Mouse (Mus musculus) liver, embryonic 18 days (tissue): Measurements from ENCODE around the gene Lce3e. TPM values are rescaled to one million over a fixed set of nuclear protein-coding genes. Genes with fewer than 3 reads are reported as not detected.

Experiments
- polyA plus RNA-seq: library from polyadenylated mRNA; depleted of rRNA; stranded (reverse); fragments of >200 nt; gene quantifications from 2 replicates; pipeline ENCODE4 v1.2.3, GENCODE M21; 2012; rRNA removed

Lce3e gene
- not detected in 2 replicates for polyA plus RNA-seq

DNA sequence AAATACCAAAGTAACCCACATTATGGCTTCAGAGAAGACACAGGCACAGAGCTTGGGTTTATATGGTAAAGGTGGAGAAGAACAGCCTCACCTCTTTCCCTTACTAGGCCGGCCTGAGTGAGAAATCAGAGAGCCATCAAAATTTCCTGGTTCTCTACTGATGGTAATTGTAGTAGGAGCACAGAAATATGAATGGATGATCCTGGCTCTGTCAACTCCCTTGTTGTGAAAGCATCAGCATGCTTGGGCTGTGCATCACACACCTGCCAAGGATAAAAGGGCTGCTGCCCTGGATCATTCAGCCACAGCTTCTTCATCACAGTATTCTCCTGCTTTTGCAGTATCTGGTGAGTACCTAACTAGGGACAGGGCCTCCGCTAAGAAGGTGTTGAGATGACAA, at the start of gene Lce3e:
Lce3e (plus strand) TSS at position 301 of the 400 bp plus-strand sequence.

DNA sequence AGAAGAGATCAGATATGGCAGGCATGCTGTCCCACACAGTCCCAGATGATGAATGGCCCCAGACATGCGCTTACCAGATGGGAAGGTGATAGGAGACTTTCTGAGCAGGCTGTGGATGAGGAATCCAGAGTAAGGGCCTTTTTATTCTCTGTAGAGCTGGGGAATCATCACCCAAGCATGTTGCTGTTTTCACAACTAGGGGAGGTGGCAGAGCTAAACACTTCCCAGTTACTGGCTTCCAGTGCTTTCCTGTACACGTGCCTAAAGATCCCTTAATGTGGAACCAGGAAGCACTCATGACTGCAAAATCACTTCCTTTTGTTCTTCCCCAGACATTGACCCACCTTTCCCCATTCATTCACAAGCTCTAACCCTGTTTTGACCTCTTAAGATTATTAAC, 40.7 kb upstream of the Lce3e start, which contains the start of gene Lce3a:
Lce3a (minus strand) TSS at position 101 of the 400 bp plus-strand sequence.

DNA sequence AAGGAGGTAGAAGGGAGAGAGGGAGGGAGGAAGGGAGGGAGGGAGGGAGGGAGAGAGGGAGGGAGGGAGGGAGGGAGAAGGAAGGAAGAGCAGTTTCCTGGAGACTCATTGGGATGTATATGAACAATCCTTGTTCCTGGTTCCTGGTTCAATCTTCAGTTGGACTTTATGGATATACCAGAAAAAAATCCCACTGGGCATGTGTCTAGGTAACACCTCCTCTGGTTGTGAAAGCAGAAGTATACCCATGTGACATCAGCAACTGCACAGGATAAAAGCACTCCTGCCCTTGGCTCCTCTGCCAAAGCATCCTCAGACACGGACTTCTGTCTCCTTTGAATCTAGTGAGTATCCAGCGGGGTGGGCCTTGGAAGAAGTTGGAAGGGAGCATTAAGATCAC, 34.2 kb upstream of the Lce3e start, which contains the start of gene Lce3b:
Lce3b (plus strand) TSS at position 301 of the 400 bp plus-strand sequence.

DNA sequence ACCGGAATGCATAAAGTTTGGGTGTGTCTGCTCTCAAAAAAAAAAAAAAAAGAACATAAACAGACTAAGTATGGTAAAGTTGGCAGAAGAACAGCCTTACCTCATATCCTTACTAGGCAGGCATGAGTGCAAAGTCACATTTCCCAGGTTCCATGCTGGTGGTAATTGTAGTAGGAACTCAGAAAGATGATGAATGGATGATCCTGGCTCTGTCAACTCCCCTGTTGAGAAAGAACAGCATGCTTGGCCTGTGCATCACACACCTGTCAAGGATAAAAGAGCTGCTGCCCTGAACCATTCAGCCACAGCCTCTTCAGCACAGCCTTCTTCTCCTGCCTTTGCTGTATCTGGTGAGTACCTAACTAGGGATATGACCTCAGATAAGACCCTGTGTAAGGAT, 22.7 kb upstream of the Lce3e start, which contains the start of gene Lce3c:
Lce3c (plus strand) TSS at position 301 of the 400 bp plus-strand sequence.

DNA sequence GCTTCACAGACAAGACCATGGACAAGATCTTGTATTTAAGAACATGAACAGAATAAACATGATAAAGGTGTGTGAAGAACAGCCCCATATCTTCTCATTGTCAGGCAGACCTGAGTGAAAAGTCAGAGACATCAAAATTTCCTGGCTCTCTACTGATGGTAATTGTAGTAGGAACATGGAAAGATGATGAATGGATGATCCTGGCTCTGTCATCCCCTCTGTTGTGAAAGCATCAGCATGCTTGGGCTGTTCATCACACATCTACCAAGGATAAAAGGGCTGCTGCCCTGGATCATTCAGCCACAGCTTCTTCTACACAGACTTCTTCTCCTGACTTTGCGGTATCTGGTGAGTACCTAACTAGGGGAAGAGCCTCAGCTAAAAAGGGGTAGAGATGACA, 9.8 kb upstream of the Lce3e start, which contains the start of gene Lce3d:
Lce3d (plus strand) TSS at position 301 of the 400 bp plus-strand sequence.

DNA sequence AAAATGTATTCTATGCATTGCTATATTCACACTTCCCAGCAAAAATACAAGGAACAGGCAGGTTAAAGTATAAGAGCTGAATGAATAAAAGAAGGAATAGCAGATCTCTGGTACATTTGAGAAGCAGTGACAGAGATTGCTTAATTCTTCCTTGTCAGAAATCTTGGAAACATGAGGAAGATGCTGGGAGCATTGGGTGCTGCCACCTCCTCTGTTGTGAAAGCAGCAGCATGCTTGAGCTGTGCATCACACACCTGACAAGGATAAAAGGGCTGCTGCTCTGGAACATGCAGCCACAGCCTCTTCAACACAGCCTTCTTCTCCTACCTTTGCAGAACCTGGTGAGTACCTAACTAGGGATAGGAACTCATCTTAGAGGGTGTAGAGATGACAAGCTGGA, 25.1 kb downstream of the Lce3e start, which contains the start of gene Lce3f:
Lce3f (plus strand) TSS at position 301 of the 400 bp plus-strand sequence.

DNA sequence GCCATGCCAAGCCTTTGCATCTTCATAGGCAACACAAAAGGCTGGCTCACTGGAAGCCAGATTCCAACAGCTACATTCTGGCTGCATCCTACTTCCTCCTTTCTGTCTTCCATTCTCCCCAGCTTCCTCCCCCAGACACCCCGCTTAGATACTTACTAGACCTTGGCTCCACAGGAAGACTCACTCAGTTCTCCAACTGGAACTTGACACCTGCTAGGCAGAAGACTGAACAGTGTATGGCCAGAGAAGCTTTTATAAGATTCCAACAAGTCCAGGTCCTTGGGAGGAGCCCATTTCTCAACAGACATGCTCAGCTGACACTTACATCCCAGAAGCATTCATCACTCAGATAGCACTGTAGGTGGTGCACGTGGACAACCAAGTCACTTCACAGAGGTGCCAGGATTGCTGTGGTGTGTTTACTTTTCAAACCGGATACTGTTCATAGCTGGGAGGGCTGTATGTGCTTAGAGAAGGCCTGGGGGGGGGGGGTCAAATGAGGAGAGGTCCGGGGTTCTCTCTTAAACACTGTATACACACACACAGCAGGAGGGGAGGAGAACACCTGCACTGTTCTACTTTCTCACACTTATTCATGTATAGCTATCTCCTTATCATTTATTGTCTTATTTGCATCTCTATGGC, 48.7 kb downstream of the Lce3e start, which contains the start of gene Crct1:
Crct1 (minus strand) TSS at position 228 of the 645 bp plus-strand sequence.

Other genes starting within 250 kb of the Lce3e start
- not detected in 2 replicates for gene Lce1f, start 246.7 kb upstream of the Lce3e start, polyA plus RNA-seq
- gene Gm38119, start 228.0 kb upstream of the Lce3e start, polyA plus RNA-seq, result not detected in 2 replicates
- gene Lce1g, start 214.7 kb upstream of the Lce3e start, polyA plus RNA-seq, result not detected in 2 replicates
- not detected in 2 replicates for gene Lce1h, start 202.0 kb upstream of the Lce3e start, polyA plus RNA-seq
- not detected in 2 replicates for gene Lce1i, start 188.2 kb upstream of the Lce3e start, polyA plus RNA-seq
- not detected in 2 replicates for gene Lce1j, start 176.5 kb upstream of the Lce3e start, polyA plus RNA-seq
- not detected in 2 replicates for gene Lce1k, start 159.2 kb upstream of the Lce3e start, polyA plus RNA-seq
- gene Kprp, start 139.8 kb upstream of the Lce3e start, polyA plus RNA-seq, result not detected in 2 replicates
- not detected in 2 replicates for gene Lce1l, start 115.8 kb upstream of the Lce3e start, polyA plus RNA-seq
- not detected in 2 replicates for gene 2310050C09Rik, start 96.8 kb upstream of the Lce3e start, polyA plus RNA-seq
- gene Lce3a, start 40.8 kb upstream of the Lce3e start, polyA plus RNA-seq, result not detected in 2 replicates
- gene Lce3b, start 34.1 kb upstream of the Lce3e start, polyA plus RNA-seq, result not detected in 2 replicates
- gene Lce3c, start 22.6 kb upstream of the Lce3e start, polyA plus RNA-seq, result not detected in 2 replicates
- gene Lce3d, start 9.7 kb upstream of the Lce3e start, polyA plus RNA-seq, result not detected in 2 replicates
- not detected in 2 replicates for gene Lce3f, start 25.2 kb downstream of the Lce3e start, polyA plus RNA-seq
- not detected in 2 replicates for gene Crct1, start 48.6 kb downstream of the Lce3e start, polyA plus RNA-seq
- gene Lce1m, start 52.0 kb downstream of the Lce3e start, polyA plus RNA-seq, result not detected in 2 replicates
- not detected in 2 replicates for gene Gm4858, start 101.8 kb downstream of the Lce3e start, polyA plus RNA-seq
- not detected in 2 replicates for gene Crnn, start 177.7 kb downstream of the Lce3e start, polyA plus RNA-seq
- gene Flg2, start 230.2 kb downstream of the Lce3e start, polyA plus RNA-seq, result not detected in 2 replicates